Mouse (Mus musculus): ENCODE measurements at regions not wholly inside any gene's neighbourhood (a gene's known extent, or its start where the extent isn't known, plus 50 kb on each side); places are given as distances from the start of the nearest gene placed in this dataset.

- no peak for DNase-seq
Observed at GRCm38 (mm10) chr3:143036108-143036507, 154.3 kb upstream of the Pkn2 start.

GRCm38 (mm10) chr3:143034588-143034987 is 152.8 kb upstream of the Pkn2 start:
- no peak for DNase-seq

GRCm38 (mm10) chr3:143022486-143022885 is 140.7 kb upstream of the Pkn2 start:
- DNase-seq: no peak

- no peak for DNase-seq
Observed at GRCm38 (mm10) chr3:143021159-143021871, 139.5 kb upstream of the Pkn2 start.

GRCm38 (mm10) chr3:143017480-143017879 is 135.7 kb upstream of the Pkn2 start:
- no peak for DNase-seq

- DNase-seq: no peak
Observed at GRCm38 (mm10) chr3:143016758-143017157, 135.0 kb upstream of the Pkn2 start.

GRCm38 (mm10) chr3:143014421-143014820 is 132.6 kb upstream of the Pkn2 start:
- DNase-seq: no peak

- peak; percentile 6 for DNase-seq
Observed at GRCm38 (mm10) chr3:143007047-143007446, 125.2 kb upstream of the Pkn2 start.

GRCm38 (mm10) chr3:143001952-143002351 is 120.1 kb upstream of the Pkn2 start:
- no peak for DNase-seq

- no peak for DNase-seq
Observed at GRCm38 (mm10) chr3:142995981-142996743, 114.4 kb upstream of the Pkn2 start.

GRCm38 (mm10) chr3:142984547-142984946 is 102.7 kb upstream of the Pkn2 start:
- no peak for DNase-seq

- no peak for DNase-seq
Observed at GRCm38 (mm10) chr3:142981221-142981620, 99.4 kb upstream of the Pkn2 start.

GRCm38 (mm10) chr3:142979161-142979560 is 97.4 kb upstream of the Pkn2 start:
- DNase-seq: peak; percentile 46

- no peak for DNase-seq
Observed at GRCm38 (mm10) chr3:142976519-142977394, 95.0 kb upstream of the Pkn2 start.

- DNase-seq: no peak
Observed at GRCm38 (mm10) chr3:142975606-142976005, 93.8 kb upstream of the Pkn2 start.

- no peak for DNase-seq
Observed at GRCm38 (mm10) chr3:142969501-142969900, 87.7 kb upstream of the Pkn2 start.

GRCm38 (mm10) chr3:142965604-142966003 is 83.8 kb upstream of the Pkn2 start:
- DNase-seq: no peak

- DNase-seq: no peak
Observed at GRCm38 (mm10) chr3:142963818-142964372, 82.1 kb upstream of the Pkn2 start.

- DNase-seq: peak; percentile 26
Observed at GRCm38 (mm10) chr3:142957768-142958167, 76.0 kb upstream of the Pkn2 start.

GRCm38 (mm10) chr3:142948771-142949170 is 67.0 kb upstream of the Pkn2 start:
- DNase-seq: peak; percentile 82

- DNase-seq: peak; percentile 16
Observed at GRCm38 (mm10) chr3:142941319-142942024, 59.7 kb upstream of the Pkn2 start.

- no peak for DNase-seq
Observed at GRCm38 (mm10) chr3:142940874-142941273, 59.1 kb upstream of the Pkn2 start.

Measured in adrenal gland, postnatal 10 days (tissue).